Mouse (Mus musculus): Measurements from ENCODE around the gene Obscn. TPM values are rescaled to one million over a fixed set of nuclear protein-coding genes. Genes with fewer than 3 reads are reported as not detected.

Gene Obscn
- 0.15 to 0.51 TPM (median 0.42 TPM) in 4 replicates for total RNA-seq (2023; ENCODE audit: inconsistent age)

GRCm38 (mm10) chr11:59135904-59136452, at the start of gene Obscn:
TSS of gene Obscn (minus strand) at chr11:59136402.

GRCm38 (mm10) chr11:59182864-59183331, 46.7 kb upstream of the Obscn start, which contains the start of gene Gjc2:
TSS of gene Gjc2 (minus strand) at chr11:59183213.

GRCm38 (mm10) chr11:59163255-59164236, 27.3 kb upstream of the Obscn start, which contains the start of gene Iba57:
TSS of gene Iba57 (minus strand) at chr11:59163739.

GRCm38 (mm10) chr11:58978027-58978705, 158.0 kb downstream of the Obscn start, which contains the start of gene Trim11:
TSS of gene Trim11 (plus strand) at chr11:58978093.

GRCm38 (mm10) chr11:58954420-58955142, 181.6 kb downstream of the Obscn start, which contains the start of the genes Hist3h2a and Trim17:
TSS of gene Hist3h2a (plus strand) at chr11:58954685.
TSS of gene Trim17 (plus strand) at chr11:58954685.

GRCm38 (mm10) chr11:58948542-58949479, 187.4 kb downstream of the Obscn start, which contains the start of gene Hist3h2ba:
TSS of gene Hist3h2ba (plus strand) at chr11:58948920.

Other genes with a start within 250 kb of the Obscn start
- gene Zfp39, start 232.2 kb downstream of the Obscn start, total RNA-seq (2023; ENCODE audit: inconsistent age): 10.5 to 13.6 TPM (median 12.3 TPM) in 4 replicates
- not detected in 4 replicates for gene Btnl10, start 218.5 kb downstream of the Obscn start, total RNA-seq (2023; ENCODE audit: inconsistent age)
- gene Rnf187, start 197.5 kb downstream of the Obscn start, total RNA-seq (2023; ENCODE audit: inconsistent age): 125 to 135 TPM (median 129 TPM) in 4 replicates
- 15.9 to 25.1 TPM (median 21.4 TPM) in 4 replicates for gene Hist3h2ba, start 187.5 kb downstream of the Obscn start, total RNA-seq (2023; ENCODE audit: inconsistent age)
- 63.1 to 74.2 TPM (median 70.1 TPM) in 4 replicates for gene Hist3h2a, start 181.7 kb downstream of the Obscn start, total RNA-seq (2023; ENCODE audit: inconsistent age)
- gene Trim17, start 181.7 kb downstream of the Obscn start, total RNA-seq (2023; ENCODE audit: inconsistent age): 0.19 to 0.42 TPM (median 0.38 TPM) in 3 of 4 replicates, not detected in the other
- gene Trim11, start 158.3 kb downstream of the Obscn start, total RNA-seq (2023; ENCODE audit: inconsistent age): 117 to 129 TPM (median 123 TPM) in 4 replicates
- 32.2 to 40.6 TPM (median 34.8 TPM) in 4 replicates for gene Iba57, start 27.3 kb upstream of the Obscn start, total RNA-seq (2023; ENCODE audit: inconsistent age)
- not detected in 4 replicates for gene Gjc2, start 46.8 kb upstream of the Obscn start, total RNA-seq (2023; ENCODE audit: inconsistent age)
- gene Guk1, start 55.8 kb upstream of the Obscn start, total RNA-seq (2023; ENCODE audit: inconsistent age): 30.0 to 37.8 TPM (median 34.6 TPM) in 4 replicates
- gene Mrpl55, start 66.1 kb upstream of the Obscn start, total RNA-seq (2023; ENCODE audit: inconsistent age): 15.0 to 17.5 TPM (median 15.9 TPM) in 4 replicates
- 29.1 to 32.2 TPM (median 30.1 TPM) in 4 replicates for gene 2310033P09Rik, start 71.9 kb upstream of the Obscn start, total RNA-seq (2023; ENCODE audit: inconsistent age)
- 256 to 269 TPM (median 262 TPM) in 4 replicates for gene Arf1, start 91.9 kb upstream of the Obscn start, total RNA-seq (2023; ENCODE audit: inconsistent age)
- not detected in 4 replicates for gene Wnt3a, start 154.3 kb upstream of the Obscn start, total RNA-seq (2023; ENCODE audit: inconsistent age)
- gene Wnt9a, start 170.5 kb upstream of the Obscn start, total RNA-seq (2023; ENCODE audit: inconsistent age): not detected in 4 replicates
- not detected in 4 replicates for gene Prss38, start 239.3 kb upstream of the Obscn start, total RNA-seq (2023; ENCODE audit: inconsistent age)

Data from B cell, adult (primary cell).